Mouse (Mus musculus) layer of hippocampus, adult 11-12 months (tissue): ENCODE measurements around the gene Zfp106.
"Not testable (repeated sequence)": the region's sequence is repeated elsewhere in the genome, so short reads cannot be mapped to it uniquely, and the experiment has no call there.

ENCODE experiments used
- DNase-seq: peaks from one replicate; pipeline ENCODE4 v3.0.0; 2022; ENCODE audit warnings: low spot score

The Zfp106 gene

GRCm38 (mm10) chr2:120563235-120563990 is at the start of gene Zfp106:
Zfp106 (minus strand) TSS chr2:120563843.
- DNase-seq: peak; percentile 89

GRCm38 (mm10) chr2:120608830-120609723 is 45.4 kb upstream of the Zfp106 start, which contains the start of the genes Haus2 and Lrrc57:
Haus2 (plus strand) TSS chr2:120609383.
Lrrc57 (minus strand) TSS chr2:120609520.
- peak; percentile 89 for DNase-seq

- DNase-seq: peak; percentile 43
Measured at GRCm38 (mm10) chr2:120606021-120606690, 42.5 kb upstream of the Zfp106 start.

- DNase-seq: no peak
Measured at GRCm38 (mm10) chr2:120599506-120599905, 35.9 kb upstream of the Zfp106 start.

- DNase-seq: no peak
Measured at GRCm38 (mm10) chr2:120597734-120598133, 34.1 kb upstream of the Zfp106 start.

GRCm38 (mm10) chr2:120592227-120592626 is 28.6 kb upstream of the Zfp106 start:
- DNase-seq: no peak

GRCm38 (mm10) chr2:120589759-120590158 is 26.1 kb upstream of the Zfp106 start:
- DNase-seq: peak; percentile 64

GRCm38 (mm10) chr2:120578286-120578685 is 14.6 kb upstream of the Zfp106 start:
- no peak for DNase-seq

- no peak for DNase-seq
Measured at GRCm38 (mm10) chr2:120577799-120578198, 14.2 kb upstream of the Zfp106 start.

GRCm38 (mm10) chr2:120575978-120576377 is 12.3 kb upstream of the Zfp106 start:
- DNase-seq: no peak

GRCm38 (mm10) chr2:120575121-120575520 is 11.5 kb upstream of the Zfp106 start:
- DNase-seq: no peak

- DNase-seq: not testable (repeated sequence)
Measured at GRCm38 (mm10) chr2:120572161-120572560, 8.5 kb upstream of the Zfp106 start.

- no peak for DNase-seq
Measured at GRCm38 (mm10) chr2:120571081-120571480, 7.4 kb upstream of the Zfp106 start.

- no peak for DNase-seq
Measured at GRCm38 (mm10) chr2:120567798-120568320, 4.2 kb upstream of the Zfp106 start.

- DNase-seq: peak; percentile 94
Measured at GRCm38 (mm10) chr2:120566886-120567797, 3.5 kb upstream of the Zfp106 start, which contains the start of gene Snap23. Snap23 (plus strand) TSS chr2:120567671.

- DNase-seq: no peak
Measured at GRCm38 (mm10) chr2:120565363-120565762, 1.7 kb upstream of the Zfp106 start.

- DNase-seq: not testable (repeated sequence)
Measured at GRCm38 (mm10) chr2:120564548-120565188, 1.0 kb upstream of the Zfp106 start.

GRCm38 (mm10) chr2:120562859-120563234 is 796 bp downstream of the Zfp106 start:
- DNase-seq: no peak

GRCm38 (mm10) chr2:120561524-120561923 is 2.1 kb downstream of the Zfp106 start:
- no peak for DNase-seq

GRCm38 (mm10) chr2:120558813-120559212 is 4.8 kb downstream of the Zfp106 start:
- no peak for DNase-seq
